Mouse (Mus musculus): Measurements from ENCODE around the gene Slc9a2. TPM values are rescaled to one million over a fixed set of nuclear protein-coding genes. Genes with fewer than 3 reads are reported as not detected.

Slc9a2 gene
- 0.03 and 0.25 TPM in 2 replicates for polyA plus RNA-seq (2015; fragmentation: Nextera tagmentation; extraction: Ambion mirVana)

GRCm38 (mm10) chr1:40680067-40680867, at the start of gene Slc9a2:
Gene Slc9a2 (plus strand): TSS chr1:40680574.
- no peaks in the 10 kb centered on the region for H3K9me3 ChIP-seq
- no peak for ATAC-seq (ENCODE audit: borderline replicate concordance, extremely low read depth, low FRiP score, low TSS enrichment)
- H3K27me3 ChIP-seq = peaks cover 67% of the 10 kb centered on the region
- H3K36me3 ChIP-seq = no peaks in the 10 kb centered on the region
- H3K4me3 ChIP-seq = peak within 1 kb of the TSS; percentile 51
- peak within 1 kb of the TSS; percentile 95 for H3K4me2 ChIP-seq
- WGBS = 2% methylated on average over 25 of the region's 25 CpGs
- peaks cover 17% of the 10 kb centered on the region for H3K4me1 ChIP-seq
- no peak within 1 kb of the TSS for H3K27ac ChIP-seq
- peak within 1 kb of the TSS; percentile 31 for H3K9ac ChIP-seq

- WGBS = 45% methylated on average over 2 of the region's 2 CpGs
- Histone ChIP-seq H3K9ac (no peak overlapping the region), H3K4me1 (no peaks in the 10 kb centered on the region), H3K4me2 (no peak overlapping the region), H3K9me3 (no peaks in the 10 kb centered on the region), H3K4me3 (no peak overlapping the region), H3K36me3 (no peaks in the 10 kb centered on the region), H3K27ac (no peak overlapping the region), H3K27me3 (no peaks in the 10 kb centered on the region)
- ATAC-seq (ENCODE audit: borderline replicate concordance, extremely low read depth, low FRiP score, low TSS enrichment) = no peak
Observed at GRCm38 (mm10) chr1:40632407-40633062, 47.8 kb upstream of the Slc9a2 start.

- Histone ChIP-seq H3K4me1 (no peaks in the 10 kb centered on the region), H3K36me3 (no peaks in the 10 kb centered on the region), H3K4me3 (no peak overlapping the region), H3K4me2 (no peak overlapping the region), H3K9ac (no peak overlapping the region), H3K27ac (no peak overlapping the region), H3K27me3 (no peaks in the 10 kb centered on the region), H3K9me3 (no peaks in the 10 kb centered on the region)
- no peak for ATAC-seq (ENCODE audit: borderline replicate concordance, extremely low read depth, low FRiP score, low TSS enrichment)
- 74% methylated on average over 4 of the region's 4 CpGs for WGBS
Observed at GRCm38 (mm10) chr1:40634608-40635007, 45.8 kb upstream of the Slc9a2 start.

GRCm38 (mm10) chr1:40648234-40648633, 32.1 kb upstream of the Slc9a2 start:
- Histone ChIP-seq H3K9ac (no peak overlapping the region), H3K4me3 (no peak overlapping the region), H3K27me3 (no peaks in the 10 kb centered on the region), H3K27ac (no peak overlapping the region), H3K36me3 (no peaks in the 10 kb centered on the region), H3K4me2 (no peak overlapping the region), H3K4me1 (no peaks in the 10 kb centered on the region), H3K9me3 (no peaks in the 10 kb centered on the region)
- WGBS = 59% methylated on average over 2 of the region's 2 CpGs
- no peak for ATAC-seq (ENCODE audit: borderline replicate concordance, extremely low read depth, low FRiP score, low TSS enrichment)

- no peak for ATAC-seq (ENCODE audit: borderline replicate concordance, extremely low read depth, low FRiP score, low TSS enrichment)
- no peaks in the 10 kb centered on the region for H3K36me3 ChIP-seq
- no peaks in the 10 kb centered on the region for H3K4me1 ChIP-seq
- no peak overlapping the region for H3K4me3 ChIP-seq
- H3K27me3 ChIP-seq = no peaks in the 10 kb centered on the region
- no peaks in the 10 kb centered on the region for H3K9me3 ChIP-seq
- no peak overlapping the region for H3K9ac ChIP-seq
- no peak overlapping the region for H3K4me2 ChIP-seq
- H3K27ac ChIP-seq = no peak overlapping the region
- 44% methylated on average over 6 of the region's 6 CpGs for WGBS
Observed at GRCm38 (mm10) chr1:40650803-40651497, 29.4 kb upstream of the Slc9a2 start.

GRCm38 (mm10) chr1:40657035-40657434, 23.3 kb upstream of the Slc9a2 start:
- H3K27me3 ChIP-seq = no peaks in the 10 kb centered on the region
- 62% methylated on average over 4 of the region's 4 CpGs for WGBS
- no peak overlapping the region for H3K9ac ChIP-seq
- H3K4me3 ChIP-seq = no peak overlapping the region
- H3K36me3 ChIP-seq = no peaks in the 10 kb centered on the region
- H3K27ac ChIP-seq = no peak overlapping the region
- no peaks in the 10 kb centered on the region for H3K9me3 ChIP-seq
- no peak for ATAC-seq (ENCODE audit: borderline replicate concordance, extremely low read depth, low FRiP score, low TSS enrichment)
- H3K4me1 ChIP-seq = no peaks in the 10 kb centered on the region
- H3K4me2 ChIP-seq = no peak overlapping the region

GRCm38 (mm10) chr1:40657978-40658496, 22.3 kb upstream of the Slc9a2 start:
- Histone ChIP-seq H3K4me2 (no peak overlapping the region), H3K4me3 (no peak overlapping the region), H3K27me3 (no peaks in the 10 kb centered on the region), H3K9me3 (no peaks in the 10 kb centered on the region), H3K4me1 (no peaks in the 10 kb centered on the region), H3K36me3 (no peaks in the 10 kb centered on the region), H3K9ac (no peak overlapping the region), H3K27ac (no peak overlapping the region)
- 49% methylated on average over 8 of the region's 8 CpGs for WGBS
- ATAC-seq (ENCODE audit: borderline replicate concordance, extremely low read depth, low FRiP score, low TSS enrichment) = no peak

GRCm38 (mm10) chr1:40659017-40659416, 21.4 kb upstream of the Slc9a2 start:
- Histone ChIP-seq H3K4me1 (no peaks in the 10 kb centered on the region), H3K4me3 (no peak overlapping the region), H3K4me2 (no peak overlapping the region), H3K36me3 (no peaks in the 10 kb centered on the region), H3K27ac (no peak overlapping the region), H3K9ac (no peak overlapping the region), H3K27me3 (no peaks in the 10 kb centered on the region; the same call in 1 of the 2 replicates), H3K9me3 (no peaks in the 10 kb centered on the region)
- WGBS = 25% methylated on average over 12 of the region's 12 CpGs
- ATAC-seq (ENCODE audit: borderline replicate concordance, extremely low read depth, low FRiP score, low TSS enrichment) = no peak

- Histone ChIP-seq H3K9ac (no peak overlapping the region), H3K4me2 (no peak overlapping the region), H3K36me3 (no peaks in the 10 kb centered on the region), H3K4me1 (no peaks in the 10 kb centered on the region), H3K4me3 (no peak overlapping the region), H3K9me3 (no peaks in the 10 kb centered on the region), H3K27me3 (no peaks in the 10 kb centered on the region; the same call in 1 of the 2 replicates), H3K27ac (no peak overlapping the region)
- ATAC-seq (ENCODE audit: borderline replicate concordance, extremely low read depth, low FRiP score, low TSS enrichment) = no peak
- WGBS = 19% methylated on average over 9 of the region's 9 CpGs
Observed at GRCm38 (mm10) chr1:40659496-40659895, 20.9 kb upstream of the Slc9a2 start.

GRCm38 (mm10) chr1:40660838-40661237, 19.5 kb upstream of the Slc9a2 start:
- H3K4me1 ChIP-seq = no peaks in the 10 kb centered on the region
- H3K9ac ChIP-seq = no peak overlapping the region
- no peak for ATAC-seq (ENCODE audit: borderline replicate concordance, extremely low read depth, low FRiP score, low TSS enrichment)
- no peak overlapping the region for H3K27ac ChIP-seq
- no peak overlapping the region for H3K4me2 ChIP-seq
- H3K4me3 ChIP-seq = no peak overlapping the region
- no peaks in the 10 kb centered on the region for H3K9me3 ChIP-seq
- WGBS = 70% methylated on average over 6 of the region's 6 CpGs
- H3K27me3 ChIP-seq = no peaks in the 10 kb centered on the region; the same call in 1 of the 2 replicates
- no peaks in the 10 kb centered on the region for H3K36me3 ChIP-seq

- H3K4me3 ChIP-seq = no peak overlapping the region
- no peaks in the 10 kb centered on the region; the same call in 1 of the 2 replicates for H3K27me3 ChIP-seq
- no peak overlapping the region for H3K9ac ChIP-seq
- H3K36me3 ChIP-seq = no peaks in the 10 kb centered on the region
- H3K4me1 ChIP-seq = no peaks in the 10 kb centered on the region
- no peak for ATAC-seq (ENCODE audit: borderline replicate concordance, extremely low read depth, low FRiP score, low TSS enrichment)
- no peak overlapping the region for H3K27ac ChIP-seq
- no peak overlapping the region for H3K4me2 ChIP-seq
- H3K9me3 ChIP-seq = no peaks in the 10 kb centered on the region
- 27% methylated on average over 12 of the region's 12 CpGs for WGBS
Observed at GRCm38 (mm10) chr1:40665401-40666370, 14.7 kb upstream of the Slc9a2 start.
